Mouse (Mus musculus) liver, embryonic 14 days (tissue): ENCODE results near the gene Tbx2. TPM values are rescaled to one million over a fixed set of nuclear protein-coding genes. Genes with fewer than 3 reads are reported as not detected.

Experiments
- polyA plus RNA-seq: library from polyadenylated mRNA; depleted of rRNA; stranded (reverse); fragments of >200 nt; gene quantifications from 2 replicates; pipeline ENCODE4 v1.2.3, GENCODE M21; 2012; rRNA removed

Tbx2 gene
- 0.86 and 1.1 TPM in 2 replicates for polyA plus RNA-seq

GRCm38 (mm10) chr11:85832231-85832924, at the start of gene Tbx2:
Gene Tbx2, plus strand, starts transcription at chr11:85832551.

GRCm38 (mm10) chr11:85850233-85850632, 17.9 kb downstream of the Tbx2 start, which contains the start of gene Gm11444:
Gene Gm11444, minus strand, starts transcription at chr11:85850333.

GRCm38 (mm10) chr11:85885665-85886428, 53.5 kb downstream of the Tbx2 start, which contains the start of gene Tbx4:
Gene Tbx4, plus strand, starts transcription at chr11:85886422.

Other genes starting within 250 kb of the Tbx2 start
- not detected in 2 replicates for gene Gm11444, start 17.8 kb downstream of the Tbx2 start, polyA plus RNA-seq
- gene Tbx4, start 53.9 kb downstream of the Tbx2 start, polyA plus RNA-seq, result 0.02 and 0.08 TPM in 2 replicates